Mouse (Mus musculus): ENCODE results near the gene Tmem102.

DNA sequence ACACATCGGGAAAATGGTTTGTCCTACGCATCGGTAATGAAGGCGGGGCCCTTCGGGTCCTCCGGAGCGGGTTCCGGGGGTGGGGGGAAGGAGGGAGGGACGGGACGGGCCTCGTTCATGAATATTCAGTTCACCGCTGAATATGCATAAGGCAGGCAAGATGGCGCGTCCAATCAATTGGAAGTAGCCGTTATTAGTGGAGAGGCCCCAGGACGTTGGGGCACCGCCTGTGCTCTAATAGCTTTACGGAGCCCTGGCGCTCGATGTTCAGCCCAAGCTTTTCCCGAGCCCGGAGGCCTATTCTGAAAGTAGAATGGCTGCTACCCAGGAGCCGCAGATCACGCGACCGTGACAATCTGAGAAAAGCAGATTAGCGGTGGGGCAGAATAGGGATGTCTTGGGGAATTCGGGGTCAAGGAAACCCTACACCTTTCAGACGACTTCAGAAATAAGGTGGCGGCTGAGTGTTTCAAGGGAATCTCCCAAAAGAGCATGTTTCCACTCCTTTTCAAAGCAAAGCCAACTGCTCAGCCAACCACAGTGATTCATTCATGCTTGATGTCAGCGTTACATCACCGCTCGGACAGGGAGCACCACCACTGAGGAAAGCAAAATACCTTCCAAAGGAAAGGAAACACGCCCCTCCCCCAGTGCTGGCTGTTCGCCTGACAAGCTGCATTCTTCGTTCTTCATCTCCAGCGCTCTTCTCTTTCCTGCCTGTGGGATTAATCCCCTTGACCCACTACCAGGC is 46.3 kb downstream of the Tmem102 start:
- no peak for TF ChIP-seq CTCF (conservative IDR thresholded peaks at IDR 0.05; ENCODE audit: low read length)
- TF ChIP-seq NANOG (IDR thresholded peaks at IDR 0.05; ENCODE audit: borderline replicate concordance, low read length) = no peak
